Mouse (Mus musculus) limb, embryonic 10.5 days (tissue): ENCODE data around the gene Hlcs. TPM values are rescaled to one million over a fixed set of nuclear protein-coding genes. Genes with fewer than 3 reads are reported as not detected.

Experiments
- DNase-seq: peaks from one replicate; pipeline ENCODE4 v3.0.0-alpha.2; 2017; ENCODE audit warnings: low spot score
- H3K27ac ChIP-seq: fragments of 300-500 bp; sonication (generic); 2 replicates; pipeline ENCODE4 v1.5.1; 2016; ENCODE audit warnings: mild to moderate bottlenecking
- H3K27me3 ChIP-seq: fragments of 300-500 bp; sonication (generic); 2 replicates; pipeline ENCODE4 v1.6.1; 2016; ENCODE audit warnings: low read depth, mild to moderate bottlenecking; ENCODE audit not compliant: poor library complexity, severe bottlenecking
- H3K36me3 ChIP-seq: fragments of 300-500 bp; sonication (generic); 2 replicates; pipeline ENCODE4 v1.6.1; 2016; ENCODE audit warnings: mild to moderate bottlenecking, moderate library complexity
- H3K4me1 ChIP-seq: fragments of 300-500 bp; sonication (generic); 2 replicates; pipeline ENCODE4 v1.6.1; 2016
- H3K4me3 ChIP-seq: fragments of 300-500 bp; sonication (generic); 2 replicates; pipeline ENCODE4 v1.5.1; 2016; ENCODE audit warnings: mild to moderate bottlenecking, moderate library complexity
- H3K9me3 ChIP-seq: fragments of 300-500 bp; sonication (generic); replicated peaks from 2 replicates; pipeline ENCODE4 v1.6.1; 2016; ENCODE audit warnings: mild to moderate bottlenecking
- WGBS: fragments of 180-500 bp; shearing (Covaris S2); methylation state at CpG from one replicate; pipeline ENCODE4 v1.1.7; 2016; 5-methylcytosine and 5-hydroxymethylcytosine counted together
- polyA plus RNA-seq: library from polyadenylated mRNA; unstranded; fragments of >200 nt; fragmentation: Nextera tagmentation; extraction: Ambion mirVana; gene quantifications from 2 replicates; pipeline ENCODE4 v1.2.1, GENCODE M21; 2016

Gene Hlcs
- polyA plus RNA-seq, 1 experiment from 2014 or later: 11.7 TPM

- no peaks in the 10 kb centered on the region for H3K36me3 ChIP-seq
- WGBS: under 1% methylated on average over 48 of the region's 48 CpGs
- H3K9me3 ChIP-seq: no peaks in the 10 kb centered on the region
- peaks cover 99% of the 10 kb centered on the region for H3K27me3 ChIP-seq
- H3K4me1 ChIP-seq: peaks cover 48% of the 10 kb centered on the region
- no peak overlapping the region for H3K27ac ChIP-seq
- peak overlapping the region; percentile 22 for H3K4me3 ChIP-seq
- DNase-seq: peak; percentile 68
Observed at GRCm38 (mm10) chr16:94094251-94095108, 218.9 kb downstream of the Hlcs start.

GRCm38 (mm10) chr16:94093151-94093863 is 220.1 kb downstream of the Hlcs start:
- DNase-seq: peak; percentile 67
- H3K4me3 ChIP-seq: peak overlapping the region; percentile 3; the same call in 1 of the 2 replicates
- H3K4me1 ChIP-seq: peaks cover 48% of the 10 kb centered on the region

GRCm38 (mm10) chr16:94092511-94093150 is 220.7 kb downstream of the Hlcs start:
- H3K4me3 ChIP-seq: no peak overlapping the region
- no peaks in the 10 kb centered on the region for H3K9me3 ChIP-seq
- peak; percentile 48 for DNase-seq
- WGBS: 1% methylated on average over 12 of the region's 12 CpGs
- H3K27me3 ChIP-seq: peaks cover 99% of the 10 kb centered on the region
- H3K36me3 ChIP-seq: no peaks in the 10 kb centered on the region
- H3K27ac ChIP-seq: no peak overlapping the region
- peaks cover 44% of the 10 kb centered on the region for H3K4me1 ChIP-seq

More at GRCm38 (mm10) chr16:94093151-94093863, 220.1 kb downstream of the Hlcs start:
- Histone ChIP-seq H3K27me3 (peaks cover 99% of the 10 kb centered on the region), H3K36me3 (no peaks in the 10 kb centered on the region), H3K27ac (no peak overlapping the region), H3K9me3 (no peaks in the 10 kb centered on the region)
- WGBS: under 1% methylated on average over 24 of the region's 24 CpGs

GRCm38 (mm10) chr16:94088819-94089692 is 224.3 kb downstream of the Hlcs start:
- DNase-seq: peak; percentile 47
- peaks cover 100% of the 10 kb centered on the region for H3K27me3 ChIP-seq
- H3K27ac ChIP-seq: no peak overlapping the region
- no peaks in the 10 kb centered on the region for H3K36me3 ChIP-seq
- 5% methylated on average over 14 of the region's 14 CpGs for WGBS
- H3K4me1 ChIP-seq: peaks cover 45% of the 10 kb centered on the region
- H3K9me3 ChIP-seq: no peaks in the 10 kb centered on the region
- H3K4me3 ChIP-seq: peak overlapping the region; percentile 0; the same call in 1 of the 2 replicates

GRCm38 (mm10) chr16:94088226-94088748 is 225.1 kb downstream of the Hlcs start:
- DNase-seq: peak; percentile 54

GRCm38 (mm10) chr16:94087570-94088225 is 225.7 kb downstream of the Hlcs start:
- Histone ChIP-seq H3K9me3 (no peaks in the 10 kb centered on the region), H3K27ac (peak overlapping the region; percentile 68), H3K27me3 (peaks cover 100% of the 10 kb centered on the region), H3K4me1 (peaks cover 38% of the 10 kb centered on the region), H3K4me3 (peak overlapping the region; percentile 54), H3K36me3 (no peaks in the 10 kb centered on the region)
- peak; percentile 62 for DNase-seq
- 4% methylated on average over 16 of the region's 16 CpGs for WGBS

More at GRCm38 (mm10) chr16:94088226-94088748, 225.1 kb downstream of the Hlcs start:
- Histone ChIP-seq H3K4me1 (peaks cover 41% of the 10 kb centered on the region), H3K36me3 (no peaks in the 10 kb centered on the region), H3K4me3 (peak overlapping the region; percentile 54; the same call in 1 of the 2 replicates), H3K9me3 (no peaks in the 10 kb centered on the region), H3K27me3 (peaks cover 100% of the 10 kb centered on the region), H3K27ac (no peak overlapping the region)
- 3% methylated on average over 11 of the region's 11 CpGs for WGBS

GRCm38 (mm10) chr16:94086701-94087569 is 226.4 kb downstream of the Hlcs start:
- Histone ChIP-seq H3K4me3 (peak overlapping the region; percentile 54), H3K9me3 (no peaks in the 10 kb centered on the region), H3K36me3 (no peaks in the 10 kb centered on the region), H3K27me3 (peaks cover 100% of the 10 kb centered on the region), H3K27ac (peak overlapping the region; percentile 68), H3K4me1 (peaks cover 41% of the 10 kb centered on the region)
- under 1% methylated on average over 50 of the region's 50 CpGs for WGBS
- DNase-seq: peak; percentile 79

- H3K4me1 ChIP-seq: peaks cover 43% of the 10 kb centered on the region
- peak overlapping the region; percentile 54 for H3K4me3 ChIP-seq
- H3K27ac ChIP-seq: peak overlapping the region; percentile 80
- no peaks in the 10 kb centered on the region for H3K9me3 ChIP-seq
- peaks cover 100% of the 10 kb centered on the region for H3K27me3 ChIP-seq
- H3K36me3 ChIP-seq: no peaks in the 10 kb centered on the region
- DNase-seq: peak; percentile 72
- 1% methylated on average over 57 of the region's 57 CpGs for WGBS
Observed at GRCm38 (mm10) chr16:94085603-94086285, 227.6 kb downstream of the Hlcs start.

- Histone ChIP-seq H3K27ac (peak within 1 kb of the TSS; percentile 80), H3K36me3 (no peaks in the 10 kb centered on the region), H3K4me1 (peaks cover 46% of the 10 kb centered on the region), H3K27me3 (peaks cover 100% of the 10 kb centered on the region), H3K9me3 (no peaks in the 10 kb centered on the region), H3K4me3 (peak within 1 kb of the TSS; percentile 54)
- WGBS: under 1% methylated on average over 88 of the region's 96 CpGs
- DNase-seq: peak; percentile 70
Observed at GRCm38 (mm10) chr16:94084711-94085602, 228.4 kb downstream of the Hlcs start, which contains the start of gene Sim2. Gene Sim2 (plus strand): TSS chr16:94084931.
